Mouse (Mus musculus): ENCODE measurements around the gene 5430403G16Rik.
"Not testable (repeated sequence)": the region's sequence is repeated elsewhere in the genome, so short reads cannot be mapped to it uniquely, and the experiment has no call there.

5430403G16Rik gene

GRCm38 (mm10) chr5:109690537-109691201 lies at the start of gene 5430403G16Rik:
Gene 5430403G16Rik (minus strand): TSS chr5:109691041.
- DNase-seq: peak; percentile 68

DNA sequence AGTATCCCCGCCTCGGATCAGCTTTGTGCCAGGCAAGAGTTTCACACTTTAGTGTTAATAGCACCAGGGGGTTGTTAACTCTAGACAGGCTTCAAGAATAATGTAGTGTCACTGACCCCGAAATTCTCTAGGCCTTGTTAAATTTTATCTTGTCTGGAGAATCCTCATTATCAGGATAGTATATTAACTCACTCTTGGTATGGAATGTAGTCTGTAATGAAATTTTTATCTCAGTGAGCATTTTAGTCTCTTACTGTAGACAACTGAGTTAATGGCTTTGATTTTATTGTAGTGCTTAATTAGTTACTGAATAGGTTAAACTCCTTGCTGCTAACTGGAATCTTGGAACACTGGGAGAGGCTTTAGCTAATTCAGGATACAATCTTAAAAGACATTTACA lies 26.5 kb upstream of the 5430403G16Rik start:
- not testable (repeated sequence) for DNase-seq

GRCm38 (mm10) chr5:109691205-109691965 lies 544 bp upstream of the 5430403G16Rik start:
- DNase-seq: not testable (repeated sequence)

- DNase-seq: no peak
Measured at GRCm38 (mm10) chr5:109682921-109683320, 7.9 kb downstream of the 5430403G16Rik start.

All from cerebellum, adult 8-10 months (tissue).